Mouse (Mus musculus) CD8-positive naive resting alpha-beta T cell, adult 57 days (primary cell): Measurements from ENCODE around the gene Nudt15. TPM values are rescaled to one million over a fixed set of nuclear protein-coding genes. Genes with fewer than 3 reads are reported as not detected.

Experiments used
- total RNA-seq: library from RNA; stranded (reverse); gene quantifications from one replicate; pipeline ENCODE4 v1.2.4, GENCODE M21; 2023

Nudt15 gene
- 11.1 TPM for total RNA-seq

DNA sequence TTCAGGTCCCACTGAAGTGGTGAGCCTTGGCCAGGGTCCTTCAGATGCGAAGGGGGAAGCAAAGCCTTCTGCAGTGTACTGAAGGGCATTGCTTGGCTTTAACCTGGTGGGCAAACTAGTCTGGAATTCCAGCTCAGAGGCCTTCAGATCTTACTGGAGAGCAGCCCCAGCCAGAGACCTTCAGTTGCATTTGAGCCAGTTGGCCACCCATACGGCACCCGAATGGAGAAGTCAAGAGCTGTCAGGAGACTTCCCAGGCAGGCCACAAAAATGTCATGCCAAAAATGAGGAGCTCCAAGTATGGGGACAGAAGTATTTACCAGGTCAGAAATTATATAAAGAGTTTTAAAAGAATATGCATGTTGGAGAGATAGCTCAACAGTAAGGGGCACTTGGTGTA is at the start of gene Nudt15:
TSS of gene Nudt15 (minus strand) at position 192 of the 400 bp plus-strand sequence.

DNA sequence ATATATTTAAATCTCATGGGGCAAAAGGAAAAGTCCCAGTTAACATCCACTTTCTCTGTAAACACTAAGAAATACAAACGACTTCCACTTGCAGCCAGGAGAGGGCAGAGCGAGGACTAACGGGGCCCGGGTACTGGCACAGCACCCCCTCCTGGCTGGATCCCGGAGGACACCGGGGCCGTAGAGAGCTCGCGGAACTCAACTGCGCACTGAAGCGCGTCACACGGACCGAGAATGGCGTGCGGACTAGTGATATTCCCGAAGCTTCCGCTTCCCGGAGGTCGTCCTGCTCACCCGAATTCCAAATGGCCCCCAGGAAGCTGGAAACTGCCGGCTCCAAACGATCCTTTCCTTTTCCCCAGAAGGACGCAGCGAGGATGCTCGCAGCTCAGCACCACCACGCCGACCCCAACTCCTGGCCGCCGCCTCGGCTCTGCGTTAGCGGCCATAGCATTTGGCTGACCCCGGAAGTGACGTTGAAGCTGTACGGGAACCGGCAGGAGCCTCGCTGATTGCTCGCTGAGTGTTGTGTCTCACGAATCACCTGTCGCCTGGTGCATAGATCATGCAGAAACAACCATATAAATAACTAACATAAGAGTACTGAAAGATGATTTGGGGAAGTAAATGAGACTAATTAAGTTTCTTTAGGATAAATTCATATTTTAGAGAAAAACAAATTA is 23.1 kb downstream of the Nudt15 start, which contains the start of gene Sucla2:
TSS of gene Sucla2 (plus strand) at position 554 of the 683 bp plus-strand sequence.

DNA sequence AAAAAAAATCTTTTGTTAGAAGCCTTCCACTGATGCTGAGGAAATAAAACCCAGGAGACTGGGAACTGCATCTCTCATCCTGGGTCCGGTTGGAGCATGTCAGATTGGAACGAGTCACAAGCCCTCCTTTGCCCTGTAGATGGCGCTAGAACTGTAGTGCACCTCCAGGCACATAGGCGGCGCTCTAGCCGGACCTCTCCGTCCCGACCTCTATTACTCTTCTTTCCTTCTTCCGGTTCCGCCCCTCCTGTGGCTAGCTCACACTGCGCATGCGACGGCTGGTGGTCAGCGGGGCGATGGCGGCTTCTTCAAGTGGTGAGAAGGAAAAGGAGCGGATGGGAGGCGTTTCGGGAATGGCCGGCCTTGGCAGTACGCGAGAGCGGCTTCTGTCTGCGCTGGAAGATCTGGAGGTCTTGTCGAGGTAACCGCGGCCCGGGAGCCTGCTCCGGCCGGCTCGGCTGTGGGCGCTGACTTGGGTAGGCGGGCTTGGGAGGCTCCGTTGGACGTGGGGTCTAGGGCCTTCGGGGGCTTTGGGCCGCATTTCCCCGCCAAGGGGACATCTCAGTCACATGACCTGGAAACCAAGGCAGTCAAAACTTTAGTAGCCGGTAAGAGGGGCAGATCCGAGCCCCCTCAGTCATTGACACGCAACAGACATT is 38.1 kb downstream of the Nudt15 start, which contains the start of gene Med4:
TSS of gene Med4 (plus strand) at position 261 of the 659 bp plus-strand sequence.

Other genes with a start within 250 kb of the Nudt15 start
- gene Rb1, start 222.4 kb downstream of the Nudt15 start, total RNA-seq: 31.6 TPM
- gene Itm2b, start 163.0 kb downstream of the Nudt15 start, total RNA-seq: 445 TPM
- gene Med4, start 38.2 kb downstream of the Nudt15 start, total RNA-seq: 51.1 TPM
- gene Sucla2, start 22.9 kb downstream of the Nudt15 start, total RNA-seq: 39.7 TPM
- gene Gm21750, start 113.0 kb upstream of the Nudt15 start, total RNA-seq: not detected